Mouse (Mus musculus) MEL (cell line): ENCODE measurements around the gene Tubd1.

Experiments
- CHD2 ChIP-seq: IDR thresholded peaks from 2 replicates; pipeline ENCODE4 v1.6.1; 2011; ENCODE audit warnings: low read length, improper control_type of control experiment
- CTCF ChIP-seq, 3 experiments: IDR thresholded peaks in 2 of 3; conservative IDR thresholded peaks in 1 of 3; 2 replicates each; pipeline ENCODE4 v1.5.1; 2011 to 2012; ENCODE audit warnings: low read length in 3 of 3, low read depth in 2 of 3, mild to moderate bottlenecking in 2 of 3, improper control_type of control experiment in 1 of 3, inconsistent platforms in 1 of 3, mixed read lengths in 1 of 3, moderate library complexity in 1 of 3; ENCODE audit not compliant: control insufficient read depth in 1 of 3, insufficient read depth in 1 of 3, poor library complexity in 1 of 3, severe bottlenecking in 1 of 3
- EP300 ChIP-seq, 2 experiments: IDR thresholded peaks; 2 replicates each; pipeline ENCODE4 v1.6.1; 2011; ENCODE audit warnings: improper control_type of control experiment in 2 of 2, low read length in 2 of 2, low read depth in 1 of 2, mild to moderate bottlenecking in 1 of 2
- GATA1 ChIP-seq: IDR thresholded peaks from 2 replicates; pipeline ENCODE4 v1.6.1; 2011; ENCODE audit warnings: low read depth, low read length, improper control_type of control experiment
- JUND ChIP-seq: IDR thresholded peaks from 2 replicates; pipeline ENCODE4 v1.6.1; 2011; ENCODE audit warnings: low read depth, mild to moderate bottlenecking, improper control_type of control experiment, low read length
- MAZ ChIP-seq: IDR thresholded peaks from 2 replicates; pipeline ENCODE4 v1.6.1; 2012; ENCODE audit warnings: low read depth, mild to moderate bottlenecking, inconsistent platforms, low read length, improper control_type of control experiment
- MEF2A ChIP-seq: IDR thresholded peaks from 2 replicates; pipeline ENCODE4 v1.6.1; 2014; ENCODE audit warnings: low read depth, mild to moderate bottlenecking, inconsistent platforms, low read length, improper control_type of control experiment; ENCODE audit not compliant: poor library complexity, insufficient replicate concordance, severe bottlenecking; ENCODE audit errors: extremely low read depth
- NELFE ChIP-seq: IDR thresholded peaks from 2 replicates; pipeline ENCODE4 v1.6.1; 2011; ENCODE audit warnings: low read depth, low read length, improper control_type of control experiment
- POLR2A ChIP-seq, 2 experiments: IDR thresholded peaks; 2 replicates each; pipeline ENCODE4 v1.6.1; 2011 to 2012; ENCODE audit warnings: low read length in 2 of 2, mild to moderate bottlenecking in 2 of 2, control low read depth in 1 of 2, improper control_type of control experiment in 1 of 2, low read depth in 1 of 2, moderate library complexity in 1 of 2; ENCODE audit not compliant: control insufficient read depth in 1 of 2, insufficient read depth in 1 of 2, poor library complexity in 1 of 2
- POLR2AphosphoS5 ChIP-seq: IDR thresholded peaks from 2 replicates; pipeline ENCODE4 v1.6.1; 2012; ENCODE audit warnings: low read depth, borderline replicate concordance, mild to moderate bottlenecking, inconsistent platforms, low read length, moderate library complexity, mixed read lengths
- TAL1 ChIP-seq: IDR thresholded peaks from 2 replicates; pipeline ENCODE4 v1.6.1; 2012; ENCODE audit warnings: mild to moderate bottlenecking, inconsistent platforms, low read length, moderate library complexity, mixed read lengths
- ZC3H11A ChIP-seq: IDR thresholded peaks from 2 replicates; pipeline ENCODE4 v1.6.1; 2012; ENCODE audit warnings: low read depth, mild to moderate bottlenecking, inconsistent platforms, low read length, improper control_type of control experiment

GRCm38 (mm10) chr11:86602116-86602515 lies 57.3 kb downstream of the Tubd1 start:
- TF ChIP-seq MAZ (no peak), CTCF (IDR thresholded peaks at IDR 0.05 in 2 of 3, conservative IDR thresholded peaks at IDR 0.05 in 1 of 3; ENCODE audit: control insufficient read depth in 1 of 3, insufficient read depth in 1 of 3, low read depth in 2 of 3, low read length in 3 of 3, poor library complexity in 1 of 3, severe bottlenecking in 1 of 3) (no peak), POLR2A (IDR thresholded peaks at IDR 0.05; ENCODE audit: control insufficient read depth in 1 of 2, insufficient read depth in 1 of 2, low read depth in 1 of 2, low read length in 2 of 2, poor library complexity in 1 of 2) (no peak), EP300 (IDR thresholded peaks at IDR 0.05; ENCODE audit: low read depth in 1 of 2, low read length in 2 of 2) (no peak), MEF2A (no peak), TAL1 (no peak), NELFE (no peak), JUND (no peak), ZC3H11A (no peak), POLR2AphosphoS5 (no peak), GATA1 (no peak), CHD2 (no peak)
